Mouse (Mus musculus) G1E (cell line): ENCODE data around the gene Tpsab1. TPM values are rescaled to one million over a fixed set of nuclear protein-coding genes. Genes with fewer than 3 reads are reported as not detected.

Experiments
- ATAC-seq: 2 replicates; pipeline ENCODE4 v1.8.0; 2016; ENCODE audit warnings: mild to moderate bottlenecking; ENCODE audit not compliant: insufficient number of reproducible peaks, poor library complexity, low FRiP score, severe bottlenecking; ENCODE audit errors: extremely low read depth
- DNase-seq: peaks from one replicate; pipeline ENCODE4 v3.0.0; 2012; ENCODE audit warnings: low spot score
- H3K27me3 ChIP-seq: 2 replicates; pipeline ENCODE4 v1.6.1; 2012; ENCODE audit warnings: mild to moderate bottlenecking, low read length, inconsistent platforms; ENCODE audit not compliant: insufficient read depth
- H3K36me3 ChIP-seq: replicated peaks from 2 replicates; pipeline ENCODE3; 2012; ENCODE audit warnings: mild to moderate bottlenecking, inconsistent platforms
- H3K4me1 ChIP-seq: 2 replicates; pipeline ENCODE4 v1.6.1; 2012; ENCODE audit warnings: low read depth, low read length, inconsistent platforms, mixed read lengths; ENCODE audit not compliant: insufficient read depth
- H3K4me3 ChIP-seq: 2 replicates; pipeline ENCODE4 v1.5.1; 2012; ENCODE audit warnings: low read depth, mild to moderate bottlenecking, inconsistent platforms, low read length, moderate library complexity, mixed read lengths
- H3K9me3 ChIP-seq: replicated peaks from 2 replicates; pipeline ENCODE4 v1.6.1; 2012; ENCODE audit warnings: inconsistent platforms
- CTCF ChIP-seq: IDR thresholded peaks from 2 replicates; pipeline ENCODE4 v1.5.1; 2012; ENCODE audit warnings: low read depth, low read length, inconsistent platforms, mixed read lengths
- GATA1 ChIP-seq: IDR thresholded peaks from 2 replicates; pipeline ENCODE4 v1.6.1; 2012; ENCODE audit warnings: borderline replicate concordance, low read length, inconsistent platforms, mixed read lengths
- GATA2 ChIP-seq: IDR thresholded peaks from 2 replicates; pipeline ENCODE4 v1.6.1; 2012; ENCODE audit warnings: low read depth, low read length, inconsistent platforms, borderline replicate concordance
- POLR2AphosphoS5 ChIP-seq: IDR thresholded peaks from 2 replicates; pipeline ENCODE4 v1.6.1; 2012; ENCODE audit warnings: low read depth, low read length, inconsistent platforms; ENCODE audit not compliant: insufficient replicate concordance
- TAL1 ChIP-seq: conservative IDR thresholded peaks from 2 replicates; pipeline ENCODE4 v1.6.1; 2012; ENCODE audit warnings: low read depth, low read length, inconsistent platforms, mixed read lengths
- polyA plus RNA-seq: library from polyadenylated mRNA; stranded (reverse); fragments of >175 nt; gene quantifications from 2 replicates; pipeline ENCODE4 v1.2.3, GENCODE M21; 2012
- total RNA-seq, 2 experiments: library from RNA; stranded (forward) in 1 of 2; stranded (reverse) in 1 of 2; fragments of 200-1000 nt in 1 of 2; fragments of >200 nt in 1 of 2; fragmentation: Nextera tagmentation in 1 of 2; gene quantifications; 2 replicates each; pipeline ENCODE4 v1.2.3; 2014 to 2017

The Tpsab1 gene
- total and polyA plus RNA-seq, 3 experiments: 0.14 to 14.5 (median 0.75) TPM

GRCm38 (mm10) chr17:25363726-25364125, 18.4 kb upstream of the Tpsab1 start:
- Histone ChIP-seq H3K9me3 (no peaks in the 10 kb centered on the region), H3K4me1 (peaks cover 22% of the 10 kb centered on the region), H3K27me3 (peaks cover 28% of the 10 kb centered on the region), H3K36me3 (no peaks in the 10 kb centered on the region), H3K4me3 (no peak overlapping the region)
- DNase-seq (peak; percentile 75), ATAC-seq (peak; percentile 34; the same call in 1 of the 2 replicates)
- TF ChIP-seq GATA1 (no peak), CTCF (peak; percentile 90)

GRCm38 (mm10) chr17:25361291-25361690, 15.9 kb upstream of the Tpsab1 start:
- Histone ChIP-seq H3K36me3 (no peaks in the 10 kb centered on the region), H3K9me3 (no peaks in the 10 kb centered on the region), H3K27me3 (peaks cover 13% of the 10 kb centered on the region), H3K4me1 (peaks cover 16% of the 10 kb centered on the region), H3K4me3 (no peak overlapping the region)
- ATAC-seq: no peak
- DNase-seq: no peak
- no peak for TF ChIP-seq POLR2AphosphoS5
- no peak for TF ChIP-seq CTCF
- TF ChIP-seq GATA2: no peak
- no peak for TF ChIP-seq TAL1
- TF ChIP-seq GATA1: no peak

GRCm38 (mm10) chr17:25341490-25341889, 3.9 kb downstream of the Tpsab1 start:
- ATAC-seq (no peak), DNase-seq (no peak)
- Histone ChIP-seq H3K4me3 (no peak overlapping the region), H3K9me3 (0 out of 2 replicates have a peak, but pooled peaks cover 2% of the 10 kb centered on the region), H3K36me3 (no peaks in the 10 kb centered on the region), H3K4me1 (peaks cover 17% of the 10 kb centered on the region), H3K27me3 (peaks cover 29% of the 10 kb centered on the region)
- TF ChIP-seq CTCF: no peak
- TF ChIP-seq GATA1: no peak
- TF ChIP-seq GATA2: no peak
- TF ChIP-seq POLR2AphosphoS5: no peak
- TF ChIP-seq TAL1: no peak

GRCm38 (mm10) chr17:25340003-25340402, 5.4 kb downstream of the Tpsab1 start:
- ATAC-seq: no peak
- no peak for DNase-seq
- Histone ChIP-seq H3K27me3 (peaks cover 21% of the 10 kb centered on the region), H3K36me3 (no peaks in the 10 kb centered on the region), H3K9me3 (0 out of 2 replicates have a peak, but pooled peaks cover 2% of the 10 kb centered on the region), H3K4me3 (no peak overlapping the region), H3K4me1 (peaks cover 24% of the 10 kb centered on the region)
- TF ChIP-seq TAL1: no peak
- TF ChIP-seq GATA2: no peak
- TF ChIP-seq POLR2AphosphoS5: no peak
- TF ChIP-seq CTCF: no peak
- TF ChIP-seq GATA1: no peak

GRCm38 (mm10) chr17:25338218-25338617, 7.1 kb downstream of the Tpsab1 start:
- TF ChIP-seq GATA2: no peak
- no peak for TF ChIP-seq POLR2AphosphoS5
- TF ChIP-seq CTCF: no peak
- no peak for TF ChIP-seq TAL1
- no peak for TF ChIP-seq GATA1
- Histone ChIP-seq H3K36me3 (no peaks in the 10 kb centered on the region), H3K4me3 (no peak overlapping the region), H3K9me3 (0 out of 2 replicates have a peak, but pooled peaks cover 2% of the 10 kb centered on the region), H3K4me1 (peaks cover 35% of the 10 kb centered on the region), H3K27me3 (peaks cover 5% of the 10 kb centered on the region; the same call in 1 of the 2 replicates)
- ATAC-seq: no peak
- no peak for DNase-seq

- no peak for ATAC-seq
- Histone ChIP-seq H3K4me3 (no peak overlapping the region), H3K4me1 (peaks cover 60% of the 10 kb centered on the region), H3K36me3 (no peaks in the 10 kb centered on the region), H3K9me3 (no peaks in the 10 kb centered on the region), H3K27me3 (peaks cover 24% of the 10 kb centered on the region)
- TF ChIP-seq TAL1 (no peak), CTCF (peak; percentile 96)
- peak; percentile 54 for DNase-seq
These were observed 11.4 kb downstream of the Tpsab1 start for GRCm38 (mm10) chr17:25333943-25334342.

GRCm38 (mm10) chr17:25332321-25332720, 13.0 kb downstream of the Tpsab1 start:
- TF ChIP-seq GATA1 (no peak), CTCF (no peak), POLR2AphosphoS5 (no peak), GATA2 (no peak), TAL1 (no peak)
- Histone ChIP-seq H3K4me1 (peaks cover 69% of the 10 kb centered on the region), H3K36me3 (no peaks in the 10 kb centered on the region), H3K4me3 (no peak overlapping the region; the same call in 1 of the 2 replicates), H3K27me3 (peaks cover 24% of the 10 kb centered on the region), H3K9me3 (no peaks in the 10 kb centered on the region)
- ATAC-seq: no peak
- DNase-seq: no peak
